Mouse (Mus musculus) telencephalon, adult 2 months (tissue): ENCODE measurements around the gene Tmem95.
"Not testable (repeated sequence)": the region's sequence is repeated elsewhere in the genome, so short reads cannot be mapped to it uniquely, and the experiment has no call there.

Experiments used
- DNase-seq: peaks from one replicate; pipeline ENCODE4 v3.0.0-alpha.2; 2011; ENCODE audit warnings: low read depth, low spot score

Gene Tmem95

GRCm38 (mm10) chr11:69880853-69881603 lies 3.2 kb upstream of the Tmem95 start, which contains the start of gene Kctd11:
Gene Kctd11, minus strand, starts transcription at chr11:69881406.
- no peak for DNase-seq

- no peak for DNase-seq
Measured at GRCm38 (mm10) chr11:69880506-69880852, 2.7 kb upstream of the Tmem95 start.

GRCm38 (mm10) chr11:69879711-69880110 lies 1.9 kb upstream of the Tmem95 start:
- no peak for DNase-seq

GRCm38 (mm10) chr11:69878952-69879351 lies 1.1 kb upstream of the Tmem95 start:
- DNase-seq = no peak

GRCm38 (mm10) chr11:69878399-69878798 lies 581 bp upstream of the Tmem95 start:
- no peak for DNase-seq

- DNase-seq = no peak
Measured at GRCm38 (mm10) chr11:69876867-69877266, 951 bp downstream of the Tmem95 start.

- DNase-seq = no peak
Measured at GRCm38 (mm10) chr11:69876186-69876585, 1.6 kb downstream of the Tmem95 start.

- no peak for DNase-seq
Measured at GRCm38 (mm10) chr11:69872451-69872850, 5.4 kb downstream of the Tmem95 start.

- DNase-seq = no peak
Measured at GRCm38 (mm10) chr11:69871822-69872221, 6.0 kb downstream of the Tmem95 start.

- no peak for DNase-seq
Measured at GRCm38 (mm10) chr11:69870289-69871069, 7.3 kb downstream of the Tmem95 start.

GRCm38 (mm10) chr11:69867335-69867734 lies 10.5 kb downstream of the Tmem95 start:
- no peak for DNase-seq

GRCm38 (mm10) chr11:69865561-69865960 lies 12.3 kb downstream of the Tmem95 start:
- DNase-seq = no peak

GRCm38 (mm10) chr11:69864138-69864860 lies 13.5 kb downstream of the Tmem95 start:
- DNase-seq = no peak

- DNase-seq = not testable (repeated sequence)
Measured at GRCm38 (mm10) chr11:69863729-69864128, 14.1 kb downstream of the Tmem95 start.

- DNase-seq = no peak
Measured at GRCm38 (mm10) chr11:69858113-69858998, 19.5 kb downstream of the Tmem95 start, which contains the start of gene Tnk1. Gene Tnk1, minus strand, starts transcription at chr11:69858730.

- DNase-seq = no peak
Measured at GRCm38 (mm10) chr11:69855347-69855746, 22.5 kb downstream of the Tmem95 start.

GRCm38 (mm10) chr11:69854680-69855079 lies 23.1 kb downstream of the Tmem95 start:
- DNase-seq = no peak

- DNase-seq = no peak
Measured at GRCm38 (mm10) chr11:69853994-69854393, 23.8 kb downstream of the Tmem95 start.

- no peak for DNase-seq
Measured at GRCm38 (mm10) chr11:69850754-69851153, 27.1 kb downstream of the Tmem95 start.

GRCm38 (mm10) chr11:69849884-69850283 lies 27.9 kb downstream of the Tmem95 start:
- DNase-seq = no peak

- no peak for DNase-seq
Measured at GRCm38 (mm10) chr11:69849128-69849527, 28.7 kb downstream of the Tmem95 start.
